Mouse (Mus musculus) adrenal gland, postnatal 4 days (tissue): ENCODE data around the gene Olfr1310. TPM values are rescaled to one million over a fixed set of nuclear protein-coding genes. Genes with fewer than 3 reads are reported as not detected.
"Not testable (repeated sequence)": the region's sequence is repeated elsewhere in the genome, so short reads cannot be mapped to it uniquely, and the experiment has no call there.

Experiments
- DNase-seq, 2 experiments: peaks; one replicate each; pipeline ENCODE4 v3.0.0; 2021 to 2022; ENCODE audit warnings: low spot score in 2 of 2, mixed read lengths in 2 of 2
- long read RNA-seq, 2 experiments: library from polyadenylated mRNA; stranded (forward); transcript quantifications; one replicate each; pipeline ENCODE4 v2.0.0; 2021
- total RNA-seq, 2 experiments: library from RNA; stranded (reverse); gene quantifications; 2 replicates each; pipeline ENCODE4 v1.2.3; 2021

The Olfr1310 gene
- not detected for total RNA-seq
- long read RNA-seq, experiment 1 = 0 reads
- long read RNA-seq, experiment 2 = 0 reads

DNA sequence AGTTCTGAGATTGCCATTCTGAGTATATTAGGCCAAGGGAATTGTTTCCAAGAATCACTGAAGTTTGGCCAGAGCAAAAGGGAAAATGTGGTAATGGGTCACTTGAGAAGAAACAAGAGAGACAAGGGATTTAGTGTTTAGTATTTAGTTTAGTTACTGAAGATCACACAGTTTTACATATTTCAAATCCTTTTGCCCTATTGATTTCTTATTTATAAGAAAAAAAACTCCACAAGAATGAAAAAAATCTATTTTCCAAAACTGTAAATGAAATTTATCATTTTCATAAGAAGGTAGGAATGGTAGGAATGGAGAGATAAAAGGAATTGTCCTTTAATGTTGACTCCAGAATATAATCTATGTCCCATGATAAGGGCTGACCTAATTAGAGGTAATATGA lies at the start of gene Olfr1310:
Olfr1310 (minus strand) TSS at position 101 of the 400 bp plus-strand sequence.
- no peak for DNase-seq

DNA sequence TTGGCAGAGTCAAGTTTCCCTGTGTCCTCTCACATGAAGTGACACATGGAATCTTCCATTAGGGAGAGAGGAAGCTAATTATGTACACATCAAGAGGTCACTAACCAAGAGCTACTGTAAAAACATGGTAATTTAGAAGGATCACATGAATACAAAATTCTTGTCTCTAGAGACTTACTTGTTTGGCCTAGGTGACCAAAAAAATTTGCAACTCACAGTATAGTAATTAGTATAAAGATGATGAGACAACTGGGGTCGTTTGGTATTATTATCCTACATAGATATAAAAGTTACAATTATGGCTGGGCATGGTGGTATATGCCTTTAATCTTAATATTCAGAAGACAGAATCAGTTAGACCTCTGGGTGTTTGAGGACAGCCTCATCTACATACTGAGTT lies 37.6 kb upstream of the Olfr1310 start, which contains the start of gene Olfr1312:
Olfr1312 (minus strand) TSS at position 101 of the 400 bp plus-strand sequence.
- DNase-seq = no peak

DNA sequence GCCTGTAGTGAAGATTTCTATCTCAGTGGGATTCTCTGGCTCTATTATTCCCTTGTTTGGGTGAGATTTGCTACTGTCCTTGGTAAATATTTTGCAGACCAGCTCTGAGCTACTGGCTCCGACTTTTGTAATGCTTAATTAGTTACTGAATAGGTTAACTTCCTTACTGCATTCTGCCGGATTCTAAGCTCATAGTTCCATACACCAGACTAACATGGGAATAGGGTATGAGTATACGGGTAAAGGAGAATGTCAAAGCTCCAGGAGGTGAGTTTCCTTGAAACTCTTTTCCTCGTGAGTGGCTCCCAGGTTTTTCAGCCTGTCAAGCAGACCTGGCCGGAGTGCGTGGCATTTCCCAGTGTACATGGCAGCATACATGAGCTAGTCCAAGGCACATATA lies 14.5 kb upstream of the Olfr1310 start:
- not testable (repeated sequence) for DNase-seq

DNA sequence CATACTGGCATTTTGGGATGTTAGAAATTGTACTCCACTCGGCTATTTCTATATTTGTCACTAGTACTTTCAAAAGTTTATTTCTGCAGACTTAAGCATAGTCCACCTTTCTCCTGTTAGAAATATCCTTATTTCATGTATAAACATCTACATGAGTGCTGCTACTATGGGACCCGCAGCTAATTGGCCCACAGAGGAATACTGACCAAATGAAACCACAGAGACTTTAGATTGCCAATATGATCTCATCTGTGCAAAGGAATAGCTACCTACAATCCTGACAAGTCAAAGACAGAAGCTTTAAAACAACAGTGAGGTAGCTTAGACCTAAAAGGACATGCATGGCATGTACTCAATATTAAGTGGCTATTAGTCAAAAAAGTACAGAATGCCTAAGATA lies 11.8 kb upstream of the Olfr1310 start, which contains the start of gene Olfr1311:
Olfr1311 (minus strand) TSS at position 101 of the 400 bp plus-strand sequence.
- DNase-seq = no peak

DNA sequence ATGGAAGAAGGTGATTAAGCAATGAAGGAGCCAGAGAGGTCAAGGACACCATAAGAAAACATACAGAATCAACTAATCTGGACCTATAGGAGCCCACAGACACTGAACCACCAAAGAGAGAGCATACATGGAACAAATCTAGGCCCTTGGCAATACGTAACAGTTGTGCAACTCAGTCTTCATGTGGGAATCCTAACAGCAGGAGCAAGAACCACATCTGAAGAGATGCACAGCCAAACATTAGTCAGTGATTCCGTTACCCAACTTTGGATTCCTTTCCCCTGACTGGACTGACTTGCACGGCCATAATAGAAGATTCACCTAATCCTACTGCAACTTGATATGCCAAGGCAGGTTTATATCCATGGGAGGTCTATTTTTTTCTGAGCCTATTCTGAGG lies 2.4 kb upstream of the Olfr1310 start:
- DNase-seq = no peak

DNA sequence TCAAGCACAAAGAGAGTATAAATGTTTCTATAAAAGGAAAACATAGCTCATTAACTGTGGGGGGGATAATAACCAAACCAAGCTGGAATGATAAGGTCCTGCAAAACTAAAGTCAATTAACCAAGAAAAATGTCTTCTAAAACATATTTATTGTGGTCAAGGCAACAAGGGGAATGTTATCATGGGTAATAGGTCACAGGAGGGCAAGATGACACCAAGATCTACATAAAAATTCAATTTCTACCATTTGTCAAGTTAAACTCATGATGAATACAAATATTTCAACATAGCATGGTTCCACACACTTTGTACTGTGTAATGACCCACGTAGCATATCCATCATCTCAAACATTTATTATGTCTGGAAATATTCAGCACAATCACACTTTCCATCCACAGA lies 22.3 kb downstream of the Olfr1310 start, which contains the start of gene Olfr1309:
Olfr1309 (minus strand) TSS at position 101 of the 400 bp plus-strand sequence.
- no peak for DNase-seq

DNA sequence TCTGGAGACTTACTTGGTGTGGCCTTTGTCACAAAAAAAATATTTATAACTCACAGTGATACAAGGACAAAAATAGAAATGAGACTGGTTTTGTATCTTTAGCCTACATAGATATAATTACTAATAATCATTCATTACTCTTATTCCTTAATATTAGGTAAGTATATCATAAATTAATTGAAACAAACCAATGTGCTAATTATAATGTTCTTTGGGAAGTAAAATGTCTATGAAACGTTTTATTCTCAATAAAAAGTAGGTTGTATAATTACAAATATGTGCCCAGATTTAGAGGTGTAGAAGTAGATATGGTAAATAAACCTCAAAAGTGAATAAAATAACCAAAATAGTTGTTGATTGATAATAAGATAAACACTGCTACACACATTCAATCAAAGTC lies 47.7 kb downstream of the Olfr1310 start, which contains the start of gene Olfr1308:
Olfr1308 (minus strand) TSS at position 101 of the 400 bp plus-strand sequence.
- no peak for DNase-seq

Other genes starting within 250 kb of the Olfr1310 start
- not detected for gene Olfr1302, start 235.3 kb downstream of the Olfr1310 start, total RNA-seq
- not detected for gene Olfr1303, start 192.4 kb downstream of the Olfr1310 start, total RNA-seq
- gene Olfr1305, start 135.6 kb downstream of the Olfr1310 start, total RNA-seq = not detected
- not detected for gene Olfr1306, start 96.4 kb downstream of the Olfr1310 start, total RNA-seq
- not detected for gene Olfr1307, start 63.3 kb downstream of the Olfr1310 start, total RNA-seq
- not detected for gene Olfr1308, start 47.8 kb downstream of the Olfr1310 start, total RNA-seq
- gene Olfr1309, start 22.4 kb downstream of the Olfr1310 start, total RNA-seq = not detected
- not detected for gene Olfr1311, start 11.7 kb upstream of the Olfr1310 start, total RNA-seq
- gene Olfr1312, start 37.5 kb upstream of the Olfr1310 start, total RNA-seq = not detected
- gene Olfr1313, start 65.1 kb upstream of the Olfr1310 start, total RNA-seq = not detected
- gene Olfr1314, start 84.1 kb upstream of the Olfr1310 start, total RNA-seq = not detected
- gene Olfr1315-ps1, start 102.7 kb upstream of the Olfr1310 start, total RNA-seq = not detected
- gene Olfr1316, start 122.3 kb upstream of the Olfr1310 start, total RNA-seq = not detected
- not detected for gene Olfr1317, start 127.6 kb upstream of the Olfr1310 start, total RNA-seq
- gene Olfr1318, start 141.5 kb upstream of the Olfr1310 start, total RNA-seq = not detected
- gene Lpcat4, start 226.8 kb upstream of the Olfr1310 start, total RNA-seq = 10 to 100 TPM in 1 of 2 experiments, 1 to 10 TPM in 1; 8.2 to 12.5 TPM
- not detected for gene Nutm1, start 246.6 kb upstream of the Olfr1310 start, total RNA-seq
- 10 to 100 TPM; 89.3 to 93.9 TPM for gene Nop10, start 249.2 kb upstream of the Olfr1310 start, total RNA-seq